In genomic region chr12:31625016-31625415, GRCm38 (mm10) we compare ENCODE assay signal across 24 mouse cellular contexts.
"Had no signal": no experiment of that assay in that cellular context is flagged by ENCODE, and none has a peak within 500 bp of the region (broad histone marks: within the 10 kb centered on the region; RNA-seq: fewer than 3 reads in every experiment).

No protein-coding gene starts in this region.

- H3K27me3 ChIP-seq: embryonic facial prominence, embryonic 12.5 days; embryonic facial prominence, embryonic 13.5 days; embryonic facial prominence, embryonic 15.5 days; forebrain, embryonic 12.5 days; forebrain, embryonic 13.5 days; forebrain, embryonic 15.5 days had no signal

- H3K4me3 ChIP-seq: embryonic facial prominence, embryonic 10.5 days; embryonic facial prominence, embryonic 12.5 days; embryonic facial prominence, embryonic 13.5 days; embryonic facial prominence, embryonic 15.5 days; erythroblast, embryonic 14.5 days; forebrain, embryonic 10.5 days; forebrain, embryonic 12.5 days; forebrain, embryonic 13.5 days; forebrain, embryonic 15.5 days; gastrocnemius, adult 2 months; heart, adult 2 months; heart, embryonic 10.5 days had no signal

- DNase-seq: cerebellum, adult 9-11 months; cerebellum, postnatal 36 days; embryo, embryonic 11 days; forebrain, postnatal 0 days; gastrocnemius, adult 2 months; gastrocnemius, postnatal 10 days; gastrocnemius, postnatal 25 days; gastrocnemius, postnatal 36 days; heart, adult 11 months; heart, adult 18-20 months; heart, adult 2 months had no signal

- H3K4me1 ChIP-seq: embryonic facial prominence, embryonic 10.5 days; embryonic facial prominence, embryonic 12.5 days; forebrain, embryonic 10.5 days; forebrain, embryonic 12.5 days; forebrain, embryonic 13.5 days; forebrain, embryonic 15.5 days; heart, embryonic 10.5 days had no signal

- H3K27ac ChIP-seq: embryonic facial prominence, embryonic 10.5 days; embryonic facial prominence, embryonic 12.5 days; embryonic facial prominence, embryonic 13.5 days; embryonic facial prominence, embryonic 15.5 days; forebrain, embryonic 10.5 days; forebrain, embryonic 12.5 days; forebrain, embryonic 13.5 days; forebrain, embryonic 15.5 days; gastrocnemius, adult 2 months; heart, adult 2 months; heart, embryonic 10.5 days had no signal

- H3K9me3 ChIP-seq: embryonic facial prominence, embryonic 10.5 days; embryonic facial prominence, embryonic 12.5 days; embryonic facial prominence, embryonic 13.5 days; embryonic facial prominence, embryonic 15.5 days; forebrain, embryonic 10.5 days; forebrain, embryonic 12.5 days; forebrain, embryonic 13.5 days; forebrain, embryonic 15.5 days; heart, embryonic 10.5 days had no signal

- ATAC-seq: forebrain, embryonic 13.5 days; forebrain, embryonic 14.5 days; forebrain, embryonic 15.5 days; forebrain, embryonic 16.5 days; forebrain, postnatal 0 days had no signal

- H3K9ac ChIP-seq: embryonic facial prominence, embryonic 12.5 days; embryonic facial prominence, embryonic 13.5 days; embryonic facial prominence, embryonic 15.5 days; forebrain, embryonic 12.5 days; forebrain, embryonic 13.5 days; forebrain, embryonic 15.5 days; forebrain, postnatal 0 days had no signal

- H3K36me3 ChIP-seq: forebrain, embryonic 15.5 days had no signal

- H3K4me2 ChIP-seq: embryonic facial prominence, embryonic 12.5 days; embryonic facial prominence, embryonic 13.5 days; embryonic facial prominence, embryonic 15.5 days; forebrain, embryonic 12.5 days; forebrain, embryonic 13.5 days; forebrain, embryonic 15.5 days; heart, embryonic 11.5 days had no signal
